Mouse (Mus musculus) neural tube, embryonic 11.5 days (tissue): ENCODE results near the gene D5Ertd579e. TPM values are rescaled to one million over a fixed set of nuclear protein-coding genes. Genes with fewer than 3 reads are reported as not detected.

ENCODE experiments used
- ATAC-seq: fragments of 200-750 bp; cut with Nextera tagmentation; 2 replicates; pipeline ENCODE4 v1.8.0; 2017; ENCODE audit warnings: moderate number of reproducible peaks, mild to moderate bottlenecking, moderate TSS enrichment, moderate library complexity; ENCODE audit not compliant: insufficient read depth, low FRiP score, low TSS enrichment
- DNase-seq: peaks from one replicate; pipeline ENCODE4 v3.0.0-alpha.2; 2015; ENCODE audit warnings: low spot score
- H3K27ac ChIP-seq: fragments of 300-500 bp; sonication (generic); 2 replicates; pipeline ENCODE4 v1.5.1; 2014; ENCODE audit warnings: low read depth, mild to moderate bottlenecking, low read length
- H3K27me3 ChIP-seq: fragments of 300-500 bp; sonication (generic); 2 replicates; pipeline ENCODE4 v1.6.1; 2014; ENCODE audit warnings: mild to moderate bottlenecking, low read length, mixed read lengths; ENCODE audit not compliant: control insufficient read depth, insufficient read depth
- H3K36me3 ChIP-seq: fragments of 300-500 bp; sonication (generic); 2 replicates; pipeline ENCODE4 v1.6.1; 2014; ENCODE audit warnings: mild to moderate bottlenecking, low read length, moderate library complexity, mixed read lengths; ENCODE audit not compliant: control insufficient read depth, insufficient read depth
- H3K4me1 ChIP-seq: fragments of 300-500 bp; sonication (generic); 2 replicates; pipeline ENCODE4 v1.6.1; 2014; ENCODE audit warnings: low read length, mixed read lengths; ENCODE audit not compliant: control insufficient read depth, insufficient read depth
- H3K4me2 ChIP-seq: fragments of 300-500 bp; sonication (generic); 2 replicates; pipeline ENCODE4 v1.6.1; 2014; ENCODE audit warnings: low read depth, mild to moderate bottlenecking, moderate library complexity
- H3K4me3 ChIP-seq: fragments of 300-500 bp; sonication (generic); 2 replicates; pipeline ENCODE4 v1.5.1; 2014; ENCODE audit warnings: low read depth, low read length
- H3K9ac ChIP-seq: fragments of 300-500 bp; sonication (generic); 2 replicates; pipeline ENCODE4 v1.6.1; 2014; ENCODE audit warnings: mild to moderate bottlenecking, low read length
- H3K9me3 ChIP-seq: fragments of 300-500 bp; sonication (generic); 2 replicates; pipeline ENCODE4 v1.6.1; 2016; ENCODE audit warnings: low read length; ENCODE audit not compliant: control insufficient read depth
- WGBS: fragments of 180-500 bp; shearing (Covaris S2); extraction: QIAGEN DNeasy Blood & Tissue Kit; methylation state at CpG from one replicate; pipeline ENCODE4 v1.1.7; 2014; 5-methylcytosine and 5-hydroxymethylcytosine counted together
- polyA plus RNA-seq: library from polyadenylated mRNA; unstranded; fragments of >200 nt; fragmentation: Nextera tagmentation; extraction: Ambion mirVana; gene quantifications from 2 replicates; pipeline ENCODE4 v1.2.1, GENCODE M21; 2014

D5Ertd579e gene
- polyA plus RNA-seq, 1 experiment from 2014 or later, result 36.4 TPM

GRCm38 (mm10) chr5:36618356-36618755 is 77.5 kb downstream of the D5Ertd579e start:
- Histone ChIP-seq H3K9ac (no peak overlapping the region), H3K27me3 (no peaks in the 10 kb centered on the region), H3K9me3 (no peaks in the 10 kb centered on the region), H3K36me3 (peaks cover 17% of the 10 kb centered on the region), H3K27ac (no peak overlapping the region), H3K4me2 (no peak overlapping the region), H3K4me1 (no peaks in the 10 kb centered on the region), H3K4me3 (no peak overlapping the region)
- 86% methylated on average over 4 of the region's 4 CpGs for WGBS
- DNase-seq (no peak), ATAC-seq (no peak)

GRCm38 (mm10) chr5:36614124-36614523 is 81.7 kb downstream of the D5Ertd579e start:
- H3K4me2 ChIP-seq, result no peak overlapping the region
- H3K4me3 ChIP-seq, result no peak overlapping the region
- no peak for DNase-seq
- H3K27ac ChIP-seq, result no peak overlapping the region
- H3K27me3 ChIP-seq, result no peaks in the 10 kb centered on the region
- ATAC-seq, result no peak
- 78% methylated on average over 4 of the region's 4 CpGs for WGBS
- H3K36me3 ChIP-seq, result peaks cover 15% of the 10 kb centered on the region
- no peaks in the 10 kb centered on the region for H3K9me3 ChIP-seq
- no peak overlapping the region for H3K9ac ChIP-seq
- H3K4me1 ChIP-seq, result no peaks in the 10 kb centered on the region

- H3K27me3 ChIP-seq, result no peaks in the 10 kb centered on the region
- no peak for DNase-seq
- H3K27ac ChIP-seq, result no peak overlapping the region
- no peaks in the 10 kb centered on the region for H3K9me3 ChIP-seq
- no peak overlapping the region for H3K4me3 ChIP-seq
- ATAC-seq, result no peak
- 95% methylated on average over 2 of the region's 2 CpGs for WGBS
- no peak overlapping the region for H3K9ac ChIP-seq
- peaks cover 5% of the 10 kb centered on the region for H3K36me3 ChIP-seq
- H3K4me1 ChIP-seq, result no peaks in the 10 kb centered on the region
- H3K4me2 ChIP-seq, result no peak overlapping the region
Measured at GRCm38 (mm10) chr5:36608939-36609499, 86.8 kb downstream of the D5Ertd579e start.

GRCm38 (mm10) chr5:36603031-36603430 is 92.8 kb downstream of the D5Ertd579e start:
- H3K36me3 ChIP-seq, result peaks cover 7% of the 10 kb centered on the region; the same call in 1 of the 2 replicates
- H3K4me3 ChIP-seq, result no peak overlapping the region
- ATAC-seq (no peak), DNase-seq (no peak)
- no peaks in the 10 kb centered on the region for H3K27me3 ChIP-seq
- H3K4me2 ChIP-seq, result no peak overlapping the region
- no peaks in the 10 kb centered on the region for H3K4me1 ChIP-seq
- H3K9me3 ChIP-seq, result no peaks in the 10 kb centered on the region
- no peak overlapping the region for H3K9ac ChIP-seq
- 85% methylated on average over 5 of the region's 5 CpGs for WGBS
- H3K27ac ChIP-seq, result no peak overlapping the region

GRCm38 (mm10) chr5:36602028-36602427 is 93.8 kb downstream of the D5Ertd579e start:
- no peak overlapping the region for H3K4me3 ChIP-seq
- ATAC-seq (no peak), DNase-seq (no peak)
- no peaks in the 10 kb centered on the region for H3K27me3 ChIP-seq
- H3K4me2 ChIP-seq, result no peak overlapping the region
- no peak overlapping the region for H3K27ac ChIP-seq
- no peaks in the 10 kb centered on the region for H3K4me1 ChIP-seq
- H3K9ac ChIP-seq, result no peak overlapping the region
- peaks cover 7% of the 10 kb centered on the region; the same call in 1 of the 2 replicates for H3K36me3 ChIP-seq
- H3K9me3 ChIP-seq, result no peaks in the 10 kb centered on the region
- WGBS, result 93% methylated on average over 9 of the region's 9 CpGs

- 91% methylated on average over 7 of the region's 7 CpGs for WGBS
- Histone ChIP-seq H3K9ac (no peak overlapping the region), H3K9me3 (no peaks in the 10 kb centered on the region), H3K4me3 (no peak overlapping the region), H3K27me3 (no peaks in the 10 kb centered on the region), H3K27ac (no peak overlapping the region), H3K4me1 (no peaks in the 10 kb centered on the region), H3K4me2 (no peak overlapping the region), H3K36me3 (peaks cover 7% of the 10 kb centered on the region; the same call in 1 of the 2 replicates)
- ATAC-seq (no peak), DNase-seq (no peak)
Measured at GRCm38 (mm10) chr5:36601492-36601891, 94.3 kb downstream of the D5Ertd579e start.

- Histone ChIP-seq H3K4me1 (no peaks in the 10 kb centered on the region), H3K27ac (no peak overlapping the region), H3K4me3 (no peak overlapping the region), H3K27me3 (no peaks in the 10 kb centered on the region), H3K9me3 (no peaks in the 10 kb centered on the region), H3K36me3 (peaks cover 4% of the 10 kb centered on the region; the same call in 1 of the 2 replicates), H3K4me2 (no peak overlapping the region), H3K9ac (no peak overlapping the region)
- no peak for DNase-seq
- 100% methylated on average over 1 of the region's 1 CpGs for WGBS
- no peak for ATAC-seq
Measured at GRCm38 (mm10) chr5:36598883-36599282, 96.9 kb downstream of the D5Ertd579e start.

GRCm38 (mm10) chr5:36597653-36598052 is 98.2 kb downstream of the D5Ertd579e start:
- Histone ChIP-seq H3K4me1 (no peaks in the 10 kb centered on the region), H3K9me3 (no peaks in the 10 kb centered on the region), H3K9ac (no peak overlapping the region), H3K4me2 (no peak overlapping the region), H3K27ac (no peak overlapping the region), H3K27me3 (no peaks in the 10 kb centered on the region), H3K4me3 (no peak overlapping the region), H3K36me3 (peaks cover 4% of the 10 kb centered on the region; the same call in 1 of the 2 replicates)
- ATAC-seq, result no peak
- 29% methylated on average over 4 of the region's 4 CpGs for WGBS
- no peak for DNase-seq

GRCm38 (mm10) chr5:36596225-36596624 is 99.6 kb downstream of the D5Ertd579e start:
- 0 out of 2 replicates have a peak, but pooled peaks cover 2% of the 10 kb centered on the region for H3K36me3 ChIP-seq
- WGBS, result 80% methylated on average over 5 of the region's 5 CpGs
- no peak for ATAC-seq
- H3K4me2 ChIP-seq, result no peak overlapping the region
- H3K27ac ChIP-seq, result no peak overlapping the region
- H3K4me1 ChIP-seq, result no peaks in the 10 kb centered on the region
- no peak overlapping the region for H3K4me3 ChIP-seq
- no peak for DNase-seq
- H3K9me3 ChIP-seq, result no peaks in the 10 kb centered on the region
- no peak overlapping the region for H3K9ac ChIP-seq
- no peaks in the 10 kb centered on the region for H3K27me3 ChIP-seq
